ENCODE assay signal across 9 mouse cellular contexts in the genomic region with DNA sequence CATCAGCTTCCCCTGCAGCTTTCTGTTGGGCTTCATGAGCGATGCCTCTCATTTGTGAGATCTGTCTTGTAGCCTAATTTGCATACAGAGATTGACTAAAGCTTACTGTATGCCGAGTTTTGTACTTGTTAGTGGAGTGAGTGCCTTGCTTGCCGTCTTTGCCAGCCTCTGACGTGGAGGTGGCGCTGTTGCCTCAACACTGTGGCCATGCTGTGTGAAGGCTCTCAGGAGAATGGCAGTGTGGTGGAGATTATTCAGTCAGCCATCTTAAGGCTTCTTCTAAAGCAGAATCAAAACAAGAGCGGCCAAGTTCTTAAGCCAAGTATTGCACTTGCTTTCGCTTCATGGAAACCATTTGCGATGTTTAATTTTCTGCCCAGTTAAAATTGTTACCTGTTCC. TPM values are rescaled to one million over a fixed set of nuclear protein-coding genes. Genes with fewer than 3 reads are reported as not detected.
DNase-seq lines count a peak whose midpoint lies in the region; ATAC-seq and TF ChIP-seq lines count a peak whose summit lies in the region.
"Had no signal": no experiment of that assay in that cellular context is flagged by ENCODE, and none has a peak within 500 bp of the region (broad histone marks: within the 10 kb centered on the region; RNA-seq: fewer than 3 reads in every experiment).

No protein-coding gene starts in this region.

- H3K4me3 ChIP-seq in kidney, embryonic 14.5 days (ENCODE audit: low read length): no peak overlapping the region
- H3K4me3 ChIP-seq in MEL (ENCODE audit: control insufficient read depth in 1 of 2, insufficient read depth in 1 of 2, low read depth in 2 of 2, low read length in 2 of 2): no peak overlapping the region
- H3K4me3 ChIP-seq in liver, embryonic 14.5 days (ENCODE audit: insufficient read depth in 1 of 2, low read depth in 2 of 2, low read length in 2 of 2): no peak overlapping the region
- H3K4me3 ChIP-seq: embryonic facial prominence, embryonic 12.5 days had no signal

- no peak for TF ChIP-seq POLR2A in MEL (IDR thresholded peaks at IDR 0.05; ENCODE audit: control insufficient read depth in 1 of 2, insufficient read depth in 1 of 2, low read depth in 1 of 2, low read length in 2 of 2, poor library complexity in 1 of 2)

- no peak overlapping the region for H3K27ac ChIP-seq in kidney, embryonic 14.5 days (ENCODE audit: low read depth, low read length)
- no peak overlapping the region for H3K27ac ChIP-seq in MEL (ENCODE audit: control insufficient read depth, low read depth, low read length)
- H3K27ac ChIP-seq in liver, embryonic 14.5 days: no peak overlapping the region
- H3K27ac ChIP-seq: embryonic facial prominence, embryonic 12.5 days had no signal

- WGBS in kidney, embryonic 14.5 days: 84% methylated on average over 8 of the region's 8 CpGs
- WGBS in liver, embryonic 14.5 days (ENCODE audit: insufficient replicate concordance): 73% methylated on average over 8 of the region's 8 CpGs

- TF ChIP-seq RAD21 in MEL (IDR thresholded peaks at IDR 0.05; ENCODE audit: low read depth, low read length): peak; percentile 2; the same call in 1 of the 2 replicates

- H3K27me3 ChIP-seq in kidney, embryonic 14.5 days (ENCODE audit: control insufficient read depth, insufficient read depth, low read length): no peaks in the 10 kb centered on the region
- H3K27me3 ChIP-seq in MEL (ENCODE audit: control insufficient read depth in 1 of 2, insufficient read depth in 2 of 2, low read length in 2 of 2): no peaks in the 10 kb centered on the region
- no peaks in the 10 kb centered on the region for H3K27me3 ChIP-seq in liver, embryonic 14.5 days (ENCODE audit: control insufficient read depth, insufficient read depth, low read length)
- H3K27me3 ChIP-seq: embryonic facial prominence, embryonic 12.5 days had no signal

- TF ChIP-seq EP300 in MEL (IDR thresholded peaks at IDR 0.05; ENCODE audit: low read depth in 1 of 2, low read length in 2 of 2): no peak
- no peak for TF ChIP-seq EP300 in liver, embryonic 14.5 days (IDR thresholded peaks at IDR 0.05; ENCODE audit: low read depth)

- H3K79me2 ChIP-seq in MEL (ENCODE audit: control insufficient read depth, insufficient read depth, low read length, poor library complexity): no peaks in the 10 kb centered on the region

- H3K9me3 ChIP-seq in kidney, embryonic 14.5 days (ENCODE audit: control insufficient read depth, low read length): no peaks in the 10 kb centered on the region
- no peaks in the 10 kb centered on the region for H3K9me3 ChIP-seq in MEL (replicated peaks; ENCODE audit: insufficient read depth, low read length)
- no peaks in the 10 kb centered on the region for H3K9me3 ChIP-seq in liver, embryonic 14.5 days (ENCODE audit: control insufficient read depth, low read length)
- H3K9me3 ChIP-seq: embryonic facial prominence, embryonic 12.5 days had no signal

- peaks cover 4% of the 10 kb centered on the region; the same call in 1 of the 2 replicates for H3K4me1 ChIP-seq in kidney, embryonic 14.5 days (ENCODE audit: control insufficient read depth, insufficient read depth, low read length)
- no peaks in the 10 kb centered on the region for H3K4me1 ChIP-seq in MEL (ENCODE audit: control insufficient read depth in 1 of 2, insufficient read depth in 2 of 2, low read length in 2 of 2)
- peaks cover 0 to 3% of the 10 kb centered on the region in 2 experiments; a peak in 1 of 4 replicates for H3K4me1 ChIP-seq in liver, embryonic 14.5 days (replicated peaks; ENCODE audit: control insufficient read depth in 2 of 2, insufficient read depth in 2 of 2, low read length in 1 of 2)

- ATAC-seq in kidney, embryonic 14.5 days (ENCODE audit: low FRiP score, low TSS enrichment): no peak
- ATAC-seq in liver, embryonic 14.5 days (ENCODE audit: insufficient read depth): no peak
- ATAC-seq in inflammation-experienced regulatory T-cells, adult 6 months: no peak

- TF ChIP-seq CTCF in MEL (IDR thresholded peaks at IDR 0.05 in 2 of 3, conservative IDR thresholded peaks at IDR 0.05 in 1 of 3; ENCODE audit: control insufficient read depth in 1 of 3, insufficient read depth in 1 of 3, low read depth in 2 of 3, low read length in 3 of 3, poor library complexity in 1 of 3, severe bottlenecking in 1 of 3): peak in 2 of 3 experiments; percentile 22 to 36; a peak in 4 of 6 replicates
- peak; percentile 79 for TF ChIP-seq CTCF in liver, embryonic 14.5 days (IDR thresholded peaks at IDR 0.05; ENCODE audit: low read depth)

- H3K9ac ChIP-seq in kidney, embryonic 14.5 days (ENCODE audit: low read depth, low read length): no peak overlapping the region
- no peak overlapping the region for H3K9ac ChIP-seq in MEL (ENCODE audit: control insufficient read depth, low read depth, low read length, poor library complexity, severe bottlenecking)
- no peak overlapping the region for H3K9ac ChIP-seq in liver, embryonic 14.5 days (replicated peaks)
- H3K9ac ChIP-seq: embryonic facial prominence, embryonic 12.5 days had no signal

- H3K36me3 ChIP-seq in kidney, embryonic 14.5 days (ENCODE audit: control insufficient read depth, insufficient read depth, low read length): peaks cover 39% of the 10 kb centered on the region
- peaks cover 0 to 34% of the 10 kb centered on the region in 2 experiments; a peak in 2 of 4 replicates for H3K36me3 ChIP-seq in MEL (ENCODE audit: control insufficient read depth in 1 of 2, insufficient read depth in 2 of 2, low read length in 2 of 2)
- H3K36me3 ChIP-seq in liver, embryonic 14.5 days (replicated peaks; ENCODE audit: control insufficient read depth, insufficient read depth, low read depth): no peaks in the 10 kb centered on the region

- no peak overlapping the region for H3K4me2 ChIP-seq in kidney, embryonic 14.5 days (replicated peaks; ENCODE audit: low read depth, low read length)
- no peak overlapping the region for H3K4me2 ChIP-seq in liver, embryonic 14.5 days (ENCODE audit: low read depth)
- H3K4me2 ChIP-seq: embryonic facial prominence, embryonic 12.5 days had no signal

- peak; percentile 26 for DNase-seq in kidney, adult 11 months
- DNase-seq in MEL (ENCODE audit: low read depth, low spot score): no peak
- peak; percentile 17 to 65 for DNase-seq in frontal cortex, adult 2 months (ENCODE audit: extremely low spot score in 1 of 2, low spot score in 1 of 2)
- no peak for DNase-seq in liver, embryonic 14.5 days (ENCODE audit: low read depth in 3 of 3, low spot score in 3 of 3)
- peak; percentile 32 for DNase-seq in yolk sac, embryonic 10.5 days (ENCODE audit: low spot score)
- DNase-seq in testis, postnatal 10 days (ENCODE audit: low spot score): no peak

TF ChIP-seq in MEL, 35 proteins besides CTCF, POLR2A, EP300 and RAD21:
- no peak for TF ChIP-seq POLR2AphosphoS2 (IDR thresholded peaks at IDR 0.05; ENCODE audit: low read length)
- TF ChIP-seq TCF12 (IDR thresholded peaks at IDR 0.05; ENCODE audit: low read depth, low read length): no peak
- no peak for TF ChIP-seq UBTF (IDR thresholded peaks at IDR 0.05; ENCODE audit: borderline replicate concordance, insufficient read depth, low read depth, low read length)
- TF ChIP-seq KAT2A (conservative IDR thresholded peaks at IDR 0.05; ENCODE audit: low read depth, low read length): no peak
- no peak for TF ChIP-seq GATA1 (IDR thresholded peaks at IDR 0.05; ENCODE audit: low read depth, low read length)

RNA-seq across cellular contexts. Expression of gene Myh10, which starts 59.6 kb away (rescaled TPM):
- polyA plus RNA-seq in kidney, embryonic 14.5 days (2014; fragmentation: Nextera tagmentation; extraction: Ambion mirVana): 115 and 145 TPM in 2 replicates
- total RNA-seq in MEL (2012; rRNA removed): 127 and 138 TPM in 2 replicates
- 100 to 1,000 TPM in 1 of 2 experiments, 10 to 100 TPM in 1; 99.3 to 187 TPM for polyA plus RNA-seq in MEL (2012; ENCODE audit: insufficient read depth in 1 of 2, insufficient read length in 2 of 2, low read depth in 1 of 2, low replicate concordance in 2 of 2, missing spikeins in 1 of 2)
- 137 and 141 TPM in 2 replicates for polyA plus RNA-seq in frontal cortex, adult 2 months (2012; rRNA removed)
- polyA plus RNA-seq in liver, embryonic 14.5 days (2012; rRNA removed): 24.4 and 28.4 TPM in 2 replicates
- polyA plus RNA-seq in liver, embryonic 14.5 days (2014; fragmentation: Nextera tagmentation; extraction: Ambion mirVana): 14.9 and 19.4 TPM in 2 replicates
- polyA plus RNA-seq in inflammation-experienced regulatory T-cells, adult 6 months (2017; shearing (Covaris generic)): 1 to 10 TPM; 1.4 to 6.1 (median 2.7) TPM

Comparison
In these comparisons a context has a peak if more than half of its experiments do, and no peak if none do; other contexts are left out.
1. DNase-seq: peak in kidney, adult 11 months (single experiment), frontal cortex, adult 2 months (2 of 2) and yolk sac, embryonic 10.5 days (single experiment); none in MEL (single experiment), liver, embryonic 14.5 days (0 of 3) and testis, postnatal 10 days (single experiment).